Mouse (Mus musculus) midbrain, embryonic 13.5 days (tissue): Measurements from ENCODE around the gene Hmgb1. TPM values are rescaled to one million over a fixed set of nuclear protein-coding genes. Genes with fewer than 3 reads are reported as not detected.

ENCODE experiments used
- ATAC-seq: fragments of 200-750 bp; cut with Nextera tagmentation; 2 replicates; pipeline ENCODE4 v1.8.0; 2017; ENCODE audit warnings: mild to moderate bottlenecking, moderate TSS enrichment, moderate library complexity
- H3K27ac ChIP-seq: fragments of 300-500 bp; sonication (generic); 2 replicates; pipeline ENCODE4 v1.5.1; 2015; ENCODE audit warnings: inconsistent platforms, mild to moderate bottlenecking, moderate library complexity
- H3K27me3 ChIP-seq: fragments of 300-500 bp; sonication (generic); 2 replicates; pipeline ENCODE4 v1.6.1; 2015; ENCODE audit warnings: mild to moderate bottlenecking, inconsistent platforms
- H3K36me3 ChIP-seq: fragments of 300-500 bp; sonication (generic); 2 replicates; pipeline ENCODE4 v1.6.1; 2015; ENCODE audit warnings: mild to moderate bottlenecking, inconsistent platforms
- H3K4me1 ChIP-seq: fragments of 300-500 bp; sonication (generic); replicated peaks from 2 replicates; pipeline ENCODE4 v1.6.1; 2015; ENCODE audit warnings: inconsistent platforms
- H3K4me2 ChIP-seq: fragments of 300-500 bp; sonication (generic); replicated peaks from 2 replicates; pipeline ENCODE4 v1.6.1; 2015; ENCODE audit warnings: moderate library complexity, mild to moderate bottlenecking, inconsistent platforms
- H3K4me3 ChIP-seq: fragments of 300-500 bp; sonication (generic); replicated peaks from 2 replicates; pipeline ENCODE4 v1.5.1; 2015; ENCODE audit warnings: mild to moderate bottlenecking, inconsistent platforms
- H3K9ac ChIP-seq: fragments of 300-500 bp; sonication (generic); replicated peaks from 2 replicates; pipeline ENCODE4 v1.6.1; 2015; ENCODE audit warnings: mild to moderate bottlenecking, inconsistent platforms
- H3K9me3 ChIP-seq: fragments of 300-500 bp; sonication (generic); 2 replicates; pipeline ENCODE4 v1.6.1; 2016; ENCODE audit warnings: mild to moderate bottlenecking, inconsistent platforms
- WGBS: fragments of 180-500 bp; shearing (Covaris S2); methylation state at CpG from one replicate; pipeline ENCODE4 v1.1.7; 2015; 5-methylcytosine and 5-hydroxymethylcytosine counted together
- polyA plus RNA-seq: library from polyadenylated mRNA; unstranded; fragments of >200 nt; fragmentation: Nextera tagmentation; extraction: Ambion mirVana; gene quantifications from 2 replicates; pipeline ENCODE4 v1.2.1, GENCODE M21; 2015

Hmgb1 gene
- polyA plus RNA-seq, 1 experiment from 2014 or later, result 1,097 TPM

GRCm38 (mm10) chr5:149208776-149209175 lies 24.5 kb upstream of the Hmgb1 start:
- Histone ChIP-seq H3K4me1 (peaks cover 44% of the 10 kb centered on the region), H3K9ac (no peak overlapping the region), H3K4me2 (no peak overlapping the region), H3K27me3 (no peaks in the 10 kb centered on the region), H3K4me3 (no peak overlapping the region), H3K9me3 (no peaks in the 10 kb centered on the region), H3K27ac (peak overlapping the region; percentile 65), H3K36me3 (peaks cover 51% of the 10 kb centered on the region)
- peak; percentile 3; the same call in 1 of the 2 replicates for ATAC-seq
- WGBS, result 71% methylated on average over 7 of the region's 7 CpGs

DNA sequence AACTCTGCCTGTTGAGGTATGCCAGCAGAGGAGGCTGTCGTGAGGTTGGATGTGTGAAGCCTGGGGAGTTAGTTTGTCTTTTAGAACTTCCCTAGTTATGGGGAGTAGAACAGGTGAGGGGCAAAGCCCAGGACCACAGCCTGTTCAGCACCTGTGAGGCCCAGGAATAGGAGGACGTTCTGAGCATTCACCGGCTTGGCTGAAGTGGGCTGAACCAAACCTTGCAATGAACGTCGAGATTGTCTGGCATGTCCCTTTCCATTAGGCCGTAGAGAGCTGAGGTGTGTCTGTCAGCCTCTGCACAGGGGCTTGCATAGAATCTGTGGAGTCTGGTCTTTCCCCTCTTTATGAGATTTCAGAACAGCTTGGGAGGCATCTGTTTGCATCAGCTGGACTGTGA lies 23.4 kb upstream of the Hmgb1 start:
- 74% methylated on average over 6 of the region's 6 CpGs for WGBS

GRCm38 (mm10) chr5:149206286-149206685 lies 22.0 kb upstream of the Hmgb1 start:
- ATAC-seq, result no peak
- 90% methylated on average over 5 of the region's 5 CpGs for WGBS
- H3K4me3 ChIP-seq, result no peak overlapping the region
- no peaks in the 10 kb centered on the region for H3K27me3 ChIP-seq
- H3K36me3 ChIP-seq, result peaks cover 53% of the 10 kb centered on the region
- peaks cover 44% of the 10 kb centered on the region for H3K4me1 ChIP-seq
- H3K9ac ChIP-seq, result no peak overlapping the region
- H3K9me3 ChIP-seq, result no peaks in the 10 kb centered on the region
- no peak overlapping the region for H3K27ac ChIP-seq
- H3K4me2 ChIP-seq, result no peak overlapping the region

More for the DNA sequence above, 23.4 kb upstream of the Hmgb1 start:
- no peak overlapping the region for H3K9ac ChIP-seq
- H3K27me3 ChIP-seq, result no peaks in the 10 kb centered on the region
- peak overlapping the region; percentile 5; the same call in 1 of the 2 replicates for H3K27ac ChIP-seq
- H3K4me3 ChIP-seq, result no peak overlapping the region
- peaks cover 44% of the 10 kb centered on the region for H3K4me1 ChIP-seq
- no peak overlapping the region for H3K4me2 ChIP-seq
- peaks cover 51% of the 10 kb centered on the region for H3K36me3 ChIP-seq
- no peaks in the 10 kb centered on the region for H3K9me3 ChIP-seq
- no peak for ATAC-seq

GRCm38 (mm10) chr5:149205265-149205664 lies 21.0 kb upstream of the Hmgb1 start:
- peaks cover 51% of the 10 kb centered on the region for H3K36me3 ChIP-seq
- H3K4me1 ChIP-seq, result peaks cover 40% of the 10 kb centered on the region
- H3K27me3 ChIP-seq, result no peaks in the 10 kb centered on the region
- WGBS, result 74% methylated on average over 8 of the region's 8 CpGs
- H3K27ac ChIP-seq, result no peak overlapping the region
- no peak overlapping the region for H3K9ac ChIP-seq
- H3K4me2 ChIP-seq, result no peak overlapping the region
- no peak overlapping the region for H3K4me3 ChIP-seq
- ATAC-seq, result no peak
- no peaks in the 10 kb centered on the region for H3K9me3 ChIP-seq

- Histone ChIP-seq H3K27ac (no peak overlapping the region), H3K27me3 (no peaks in the 10 kb centered on the region), H3K9me3 (no peaks in the 10 kb centered on the region), H3K4me1 (peaks cover 36% of the 10 kb centered on the region), H3K9ac (no peak overlapping the region), H3K36me3 (peaks cover 48% of the 10 kb centered on the region), H3K4me3 (no peak overlapping the region), H3K4me2 (no peak overlapping the region)
- 91% methylated on average over 7 of the region's 7 CpGs for WGBS
- no peak for ATAC-seq
These were observed 20.5 kb upstream of the Hmgb1 start for GRCm38 (mm10) chr5:149204822-149205221.

GRCm38 (mm10) chr5:149203796-149204375 lies 19.6 kb upstream of the Hmgb1 start:
- peaks cover 27% of the 10 kb centered on the region for H3K4me1 ChIP-seq
- H3K27me3 ChIP-seq, result no peaks in the 10 kb centered on the region
- no peak for ATAC-seq
- no peak overlapping the region for H3K4me3 ChIP-seq
- no peak overlapping the region for H3K27ac ChIP-seq
- H3K9me3 ChIP-seq, result no peaks in the 10 kb centered on the region
- H3K36me3 ChIP-seq, result peaks cover 57% of the 10 kb centered on the region
- no peak overlapping the region for H3K4me2 ChIP-seq
- 87% methylated on average over 4 of the region's 4 CpGs for WGBS
- no peak overlapping the region for H3K9ac ChIP-seq

- no peak for ATAC-seq
- Histone ChIP-seq H3K36me3 (peaks cover 61% of the 10 kb centered on the region), H3K9me3 (no peaks in the 10 kb centered on the region), H3K27me3 (no peaks in the 10 kb centered on the region), H3K4me2 (no peak overlapping the region), H3K4me3 (no peak overlapping the region), H3K9ac (no peak overlapping the region), H3K27ac (no peak overlapping the region), H3K4me1 (peaks cover 22% of the 10 kb centered on the region)
- 83% methylated on average over 5 of the region's 5 CpGs for WGBS
These were observed 18.7 kb upstream of the Hmgb1 start for GRCm38 (mm10) chr5:149202941-149203340.

DNA sequence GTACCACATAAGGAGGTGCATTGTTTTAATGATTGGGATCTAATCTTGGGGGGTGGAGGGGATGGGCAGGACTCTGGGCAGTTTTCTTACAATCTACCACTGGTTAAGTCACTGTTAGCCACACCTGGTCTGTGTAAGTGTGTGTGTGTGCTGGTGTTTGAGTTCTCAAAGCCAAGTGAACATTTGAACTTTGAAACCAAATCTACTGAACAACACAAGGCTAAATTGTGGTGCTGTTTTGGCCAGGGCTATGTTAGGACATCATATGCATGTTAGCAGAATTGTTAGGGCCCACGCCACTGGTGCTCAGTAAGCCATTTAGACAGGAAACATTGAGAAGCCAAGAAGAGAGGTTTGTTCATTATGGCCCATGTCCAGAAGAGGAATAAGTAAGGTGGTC lies 14.5 kb upstream of the Hmgb1 start:
- Histone ChIP-seq H3K9me3 (no peaks in the 10 kb centered on the region), H3K27me3 (no peaks in the 10 kb centered on the region), H3K36me3 (peaks cover 68% of the 10 kb centered on the region), H3K4me2 (no peak overlapping the region), H3K27ac (no peak overlapping the region), H3K9ac (no peak overlapping the region), H3K4me3 (no peak overlapping the region), H3K4me1 (peaks cover 25% of the 10 kb centered on the region)
- no peak for ATAC-seq
- 97% methylated on average over 1 of the region's 1 CpGs for WGBS

- H3K27ac ChIP-seq, result no peak overlapping the region
- H3K9ac ChIP-seq, result no peak overlapping the region
- no peaks in the 10 kb centered on the region for H3K9me3 ChIP-seq
- H3K36me3 ChIP-seq, result peaks cover 64% of the 10 kb centered on the region
- no peak overlapping the region for H3K4me2 ChIP-seq
- H3K4me3 ChIP-seq, result no peak overlapping the region
- no peaks in the 10 kb centered on the region for H3K27me3 ChIP-seq
- H3K4me1 ChIP-seq, result peaks cover 25% of the 10 kb centered on the region
- 6% methylated on average over 1 of the region's 1 CpGs for WGBS
- no peak for ATAC-seq
These were observed 12.3 kb upstream of the Hmgb1 start for GRCm38 (mm10) chr5:149196611-149197010.

DNA sequence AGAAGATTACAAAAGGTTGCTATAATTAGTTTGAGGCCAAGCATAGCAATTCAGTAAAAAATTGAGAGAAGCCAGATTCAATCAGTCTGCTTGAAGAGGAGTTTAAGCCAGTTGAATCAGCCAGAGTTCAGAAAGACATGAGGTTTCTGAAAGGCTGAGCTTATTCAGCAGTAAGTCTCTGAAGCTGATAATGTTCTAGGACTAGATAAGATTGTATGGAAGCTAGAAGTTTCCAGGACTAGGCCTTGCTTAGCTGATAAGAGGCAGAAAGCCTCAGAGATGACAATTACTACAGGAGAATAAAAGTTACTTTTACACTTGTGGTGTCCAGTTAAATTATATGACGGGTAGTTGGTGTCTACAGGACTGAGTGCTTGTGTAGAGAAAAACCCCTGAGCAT lies 5.9 kb upstream of the Hmgb1 start:
- Histone ChIP-seq H3K27ac (no peak overlapping the region), H3K9me3 (no peaks in the 10 kb centered on the region), H3K36me3 (peaks cover 59% of the 10 kb centered on the region), H3K4me1 (peaks cover 21% of the 10 kb centered on the region), H3K9ac (no peak overlapping the region), H3K4me3 (no peak overlapping the region), H3K27me3 (no peaks in the 10 kb centered on the region), H3K4me2 (no peak overlapping the region)
- no peak for ATAC-seq
- 92% methylated on average over 1 of the region's 1 CpGs for WGBS

GRCm38 (mm10) chr5:149185806-149186205 lies 1.5 kb upstream of the Hmgb1 start:
- WGBS, result 75% methylated on average over 3 of the region's 3 CpGs
- Histone ChIP-seq H3K36me3 (peaks cover 20% of the 10 kb centered on the region), H3K4me3 (peak overlapping the region; percentile 74), H3K4me2 (peak overlapping the region; percentile 68), H3K4me1 (peaks cover 30% of the 10 kb centered on the region), H3K9me3 (no peaks in the 10 kb centered on the region), H3K9ac (peak overlapping the region; percentile 82), H3K27me3 (no peaks in the 10 kb centered on the region), H3K27ac (no peak overlapping the region)
- ATAC-seq, result no peak

DNA sequence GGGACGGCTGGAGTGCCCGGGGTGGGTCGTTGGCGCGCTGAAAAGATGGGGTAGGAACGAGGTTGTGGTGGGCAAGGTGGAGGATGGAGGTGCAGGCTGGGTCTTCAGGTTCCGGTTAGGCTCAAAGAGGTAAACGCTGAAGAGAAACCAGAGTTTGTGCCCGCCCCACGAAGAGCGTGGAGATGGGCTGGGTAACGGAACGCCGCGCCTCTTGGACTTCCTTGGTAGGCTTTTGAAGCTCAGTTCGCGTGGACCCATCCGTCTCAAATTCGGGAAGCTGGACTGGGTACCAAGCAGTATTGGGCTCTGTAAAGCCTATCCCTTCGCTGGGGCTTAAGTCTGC lies 526 bp upstream of the Hmgb1 start:
- peaks cover 10% of the 10 kb centered on the region for H3K36me3 ChIP-seq
- H3K4me3 ChIP-seq, result peak overlapping the region; percentile 74
- ATAC-seq, result no peak
- no peaks in the 10 kb centered on the region for H3K27me3 ChIP-seq
- H3K4me2 ChIP-seq, result peak overlapping the region; percentile 68
- H3K4me1 ChIP-seq, result peaks cover 30% of the 10 kb centered on the region
- no peaks in the 10 kb centered on the region for H3K9me3 ChIP-seq
- H3K27ac ChIP-seq, result peak overlapping the region; percentile 85
- under 1% methylated on average over 20 of the region's 20 CpGs for WGBS
- H3K9ac ChIP-seq, result peak overlapping the region; percentile 82

DNA sequence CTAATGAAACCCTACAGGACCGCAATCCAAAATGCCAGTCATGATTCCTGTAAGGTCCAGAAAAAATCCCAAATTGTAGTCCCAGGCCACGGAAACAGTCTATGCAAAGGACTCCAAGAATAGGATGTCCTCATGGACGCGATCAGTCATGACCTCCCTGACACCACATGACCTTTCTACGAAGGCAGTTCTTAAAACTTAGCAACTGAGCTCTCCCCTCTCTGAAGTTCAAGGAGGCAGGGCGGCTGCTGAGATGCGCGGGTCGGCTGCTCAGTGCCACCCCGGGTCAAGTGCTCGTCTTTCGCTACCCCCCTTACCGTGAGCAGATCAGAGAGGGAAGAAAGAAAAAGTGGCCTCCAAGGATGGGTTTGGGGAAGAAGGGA lies 577 bp downstream of the Hmgb1 start:
- peak; percentile 76; the same call in 1 of the 2 replicates for ATAC-seq
- WGBS, result under 1% methylated on average over 13 of the region's 13 CpGs
- H3K27me3 ChIP-seq, result no peaks in the 10 kb centered on the region
- no peaks in the 10 kb centered on the region for H3K9me3 ChIP-seq
- peak overlapping the region; percentile 62 for H3K4me2 ChIP-seq
- H3K4me3 ChIP-seq, result peak overlapping the region; percentile 60
- peaks cover 30% of the 10 kb centered on the region for H3K4me1 ChIP-seq
- no peaks in the 10 kb centered on the region; the same call in 1 of the 2 replicates for H3K36me3 ChIP-seq
- peak overlapping the region; percentile 80 for H3K9ac ChIP-seq
- H3K27ac ChIP-seq, result peak overlapping the region; percentile 95
